Mouse (Mus musculus) monocyte, adult 5-6 weeks (primary cell): ENCODE measurements around the gene Glis3. TPM values are rescaled to one million over a fixed set of nuclear protein-coding genes. Genes with fewer than 3 reads are reported as not detected.

Experiments used
- ATAC-seq: fragments of 153-309, 156-312 bp; replicated peaks from 2 replicates; pipeline ENCODE4 v1.8.0; 2017; ENCODE audit warnings: mild to moderate bottlenecking; ENCODE audit not compliant: low TSS enrichment, insufficient number of reproducible peaks, severe bottlenecking, poor library complexity, low FRiP score
- total RNA-seq: library from RNA; stranded (forward); fragments of 200-1000, 200-491, 200-594 nt; gene quantifications from 3 replicates; pipeline ENCODE4 v1.2.3, GENCODE M21; 2017

Gene Glis3
- total RNA-seq, 1 experiment from 2014 or later = 1.6 TPM

DNA sequence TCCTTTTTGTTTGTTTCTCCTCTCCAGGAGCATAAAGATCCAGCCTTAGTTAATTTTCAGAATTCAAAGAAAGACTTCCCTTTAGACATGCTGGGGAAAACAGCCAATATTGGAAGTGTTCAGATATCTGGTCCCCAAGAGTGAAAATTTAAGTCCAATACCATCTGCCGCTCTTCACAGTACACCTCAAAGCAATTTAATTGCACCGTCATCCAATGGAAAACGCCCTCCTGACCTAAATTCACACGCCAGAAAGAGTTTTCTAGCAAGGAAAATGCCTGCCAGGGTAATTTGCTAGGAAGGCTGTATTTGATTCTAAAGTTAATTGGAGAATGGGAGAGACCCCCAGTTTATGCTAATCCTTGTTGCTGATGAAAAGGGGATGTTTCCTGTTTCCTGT lies 374.4 kb downstream of the Glis3 start:
- no peak for ATAC-seq

GRCm38 (mm10) chr19:28302831-28303242 lies 377.0 kb downstream of the Glis3 start:
- ATAC-seq = no peak

DNA sequence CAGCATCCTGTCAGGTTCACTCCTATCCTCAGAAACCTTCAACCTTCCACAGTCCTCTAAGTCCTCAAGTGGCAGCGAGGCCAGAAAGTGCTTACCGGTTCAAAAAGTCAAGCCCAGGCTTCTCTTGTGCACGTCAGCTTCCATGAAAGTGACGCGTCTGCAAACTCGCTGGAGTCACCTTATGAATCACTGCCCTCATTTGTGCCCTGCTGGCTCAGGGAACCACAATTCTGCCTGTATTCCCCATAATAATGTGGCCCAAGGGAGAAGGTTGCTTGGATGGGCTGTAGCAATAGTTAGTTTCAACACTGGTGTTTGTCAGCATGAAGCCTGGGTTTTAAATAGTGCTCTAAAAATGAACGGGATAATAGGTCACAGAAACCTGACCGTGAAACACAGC lies 379.7 kb downstream of the Glis3 start:
- ATAC-seq = no peak

DNA sequence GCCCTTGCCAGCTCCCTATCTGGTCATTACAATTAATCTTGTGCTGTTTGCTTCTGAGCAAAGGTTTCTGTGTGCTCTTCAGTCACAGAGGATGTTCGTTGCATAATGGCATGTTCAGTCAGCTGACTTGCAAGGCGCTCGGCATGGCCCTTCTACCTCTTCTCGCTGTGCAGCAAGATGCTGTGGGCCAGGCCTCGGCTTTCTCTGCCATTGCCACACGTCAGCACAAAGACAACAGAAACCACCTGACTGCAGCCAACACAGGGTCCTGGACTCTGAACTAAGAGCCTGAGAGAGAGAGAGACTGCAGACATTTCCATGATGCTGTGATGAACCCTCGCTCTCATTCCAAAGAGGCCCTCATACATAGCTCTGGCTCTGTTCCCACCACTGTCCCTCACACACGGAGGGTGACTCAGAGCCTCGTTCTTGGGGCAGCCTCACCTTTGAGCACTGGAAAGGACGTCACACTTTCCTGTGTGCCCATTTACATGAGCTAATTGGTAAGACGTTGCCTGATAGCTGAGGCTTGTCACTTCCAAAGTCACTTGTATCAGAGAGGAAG lies 380.6 kb downstream of the Glis3 start:
- ATAC-seq = no peak

DNA sequence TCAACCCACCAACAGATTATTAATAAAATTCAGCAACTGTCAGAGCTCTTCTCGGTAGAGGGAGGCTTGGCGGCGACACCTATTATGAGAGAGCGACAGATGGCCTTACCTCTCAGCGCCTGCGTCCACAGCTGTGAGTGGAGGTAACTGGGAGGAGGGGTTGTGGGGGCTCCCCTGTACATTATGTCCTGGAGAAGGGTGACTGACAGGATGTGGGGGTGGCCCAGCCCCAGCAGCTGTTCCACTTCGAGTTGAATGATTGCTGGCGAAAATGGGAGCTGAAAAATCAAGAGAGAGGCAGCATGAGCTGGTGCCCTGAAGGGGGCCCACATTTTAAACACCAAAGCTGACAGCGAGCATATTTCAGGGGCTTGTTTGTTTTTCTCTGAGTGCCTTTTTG lies 381.2 kb downstream of the Glis3 start:
- no peak for ATAC-seq

DNA sequence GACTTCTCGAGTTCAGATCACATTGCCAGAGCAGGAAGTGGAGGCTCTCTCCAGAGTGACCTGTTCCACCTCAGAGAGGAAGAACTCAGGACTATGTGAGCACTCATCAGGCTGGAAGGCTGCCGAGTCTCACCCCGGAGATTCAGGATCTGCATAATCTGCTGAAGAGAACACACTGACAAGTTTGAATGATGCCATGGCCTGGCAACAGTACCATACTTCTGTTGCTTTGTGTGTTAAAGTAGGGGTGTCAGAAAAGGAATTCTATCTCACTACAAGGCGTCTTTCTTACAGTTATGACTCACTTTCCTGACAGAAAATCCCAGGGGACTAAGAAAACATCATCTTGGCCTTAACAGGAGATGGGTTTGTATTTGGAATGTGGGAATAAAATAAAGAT lies 388.3 kb downstream of the Glis3 start:
- no peak for ATAC-seq

GRCm38 (mm10) chr19:28289457-28289856 lies 390.4 kb downstream of the Glis3 start:
- no peak for ATAC-seq

GRCm38 (mm10) chr19:28287431-28287830 lies 392.4 kb downstream of the Glis3 start:
- ATAC-seq = no peak

GRCm38 (mm10) chr19:28284098-28284569 lies 395.7 kb downstream of the Glis3 start:
- no peak for ATAC-seq

DNA sequence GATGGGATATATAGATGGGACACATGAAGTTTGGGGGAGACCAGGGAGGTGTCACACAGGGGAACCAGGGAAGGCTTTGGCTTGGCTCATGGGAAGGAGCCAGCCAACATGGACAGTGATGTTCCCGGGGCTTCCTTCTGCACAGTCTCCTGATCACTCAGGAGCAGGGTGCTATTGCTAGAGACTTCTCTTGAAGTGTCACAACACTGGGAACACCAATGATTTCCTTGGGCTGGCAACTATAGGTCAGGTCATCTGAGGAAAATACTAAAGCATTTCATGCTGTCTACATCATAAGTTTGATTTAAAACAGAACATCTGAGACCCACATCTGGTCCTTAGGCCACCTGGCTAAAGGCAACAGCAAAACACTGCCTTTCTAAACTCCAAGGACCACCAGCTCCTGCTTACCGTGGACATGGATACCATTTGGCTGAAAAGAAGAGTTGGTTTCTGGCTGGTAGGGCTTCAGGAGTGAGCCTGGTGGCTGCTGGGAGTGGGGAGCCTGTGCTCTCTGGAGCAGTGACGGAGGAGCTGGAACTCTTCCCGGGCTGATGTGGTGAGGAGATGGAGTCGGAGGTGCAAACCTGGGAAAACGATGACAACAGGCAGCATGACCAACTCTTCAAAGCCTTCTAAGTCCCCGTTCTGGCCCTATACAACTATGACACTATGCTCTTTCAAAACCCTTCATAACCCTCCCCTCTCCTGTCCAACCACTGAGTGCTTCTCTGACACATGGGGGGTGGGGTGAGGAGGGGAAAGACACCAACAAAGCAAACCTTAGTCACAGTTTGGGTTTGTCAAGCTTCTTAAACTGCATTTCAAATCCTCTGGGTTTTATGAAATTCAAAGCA lies 396.4 kb downstream of the Glis3 start:
- ATAC-seq = no peak

DNA sequence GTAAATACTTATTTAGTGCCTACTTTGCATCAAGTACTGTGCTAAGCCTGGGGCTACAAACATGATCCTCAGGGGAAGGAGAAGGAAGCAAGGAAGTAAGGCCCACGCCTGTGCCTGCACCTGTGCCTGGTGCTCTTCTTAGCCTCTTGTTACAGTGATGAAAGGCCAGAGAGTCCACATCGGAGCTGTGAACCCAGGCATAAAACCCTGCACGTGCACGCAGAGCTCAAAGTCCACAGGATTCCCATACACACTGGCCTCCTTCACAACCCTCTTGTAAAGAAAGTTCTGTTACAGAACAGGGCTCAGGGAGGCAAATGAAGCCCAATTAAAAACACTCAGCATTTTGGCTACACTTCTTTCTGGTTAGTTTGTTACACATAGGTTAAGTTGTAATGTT lies 398.5 kb downstream of the Glis3 start:
- ATAC-seq = no peak

- ATAC-seq = no peak
Observed at GRCm38 (mm10) chr19:28277104-28277503, 402.8 kb downstream of the Glis3 start.

GRCm38 (mm10) chr19:28274501-28274900 lies 405.4 kb downstream of the Glis3 start:
- no peak for ATAC-seq

- ATAC-seq = no peak
Observed at GRCm38 (mm10) chr19:28273946-28274345, 405.9 kb downstream of the Glis3 start.

DNA sequence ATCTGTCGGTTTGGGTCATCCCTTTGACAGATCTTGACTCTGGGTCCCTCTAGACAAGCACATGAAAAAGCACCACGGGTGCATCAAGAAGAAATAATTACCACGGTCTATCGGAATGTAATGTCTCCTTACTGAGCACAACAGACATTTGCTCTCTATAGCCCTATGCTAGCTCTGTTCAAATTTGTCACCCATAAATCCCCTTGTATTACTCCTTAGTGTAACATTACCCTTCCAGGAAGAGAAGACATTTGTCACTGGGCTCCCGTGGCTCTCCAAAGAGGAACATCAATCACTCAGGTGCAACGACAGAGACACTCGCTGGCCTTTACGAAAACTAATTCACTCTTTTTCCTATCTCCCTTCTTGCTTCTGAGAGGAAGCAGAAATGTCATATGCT lies 413.0 kb downstream of the Glis3 start:
- no peak for ATAC-seq

DNA sequence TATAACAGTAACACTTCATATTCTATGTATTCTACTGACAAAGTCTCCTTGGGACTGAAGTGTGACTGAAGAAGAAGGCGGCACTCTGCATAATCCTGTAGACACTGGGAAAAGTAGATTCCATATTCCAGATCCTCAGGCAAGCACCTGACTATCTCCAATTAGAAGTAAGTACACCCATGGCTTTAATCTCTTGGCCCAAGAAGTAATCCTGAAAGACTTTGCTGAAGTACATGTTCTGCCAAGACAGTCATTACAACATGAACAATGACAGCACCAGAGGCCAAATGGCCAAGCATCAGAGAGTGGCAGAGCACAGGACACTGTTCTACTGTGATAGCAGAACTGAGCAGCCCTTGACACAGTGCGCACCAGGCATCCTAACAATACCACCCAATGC lies 414.1 kb downstream of the Glis3 start:
- no peak for ATAC-seq

DNA sequence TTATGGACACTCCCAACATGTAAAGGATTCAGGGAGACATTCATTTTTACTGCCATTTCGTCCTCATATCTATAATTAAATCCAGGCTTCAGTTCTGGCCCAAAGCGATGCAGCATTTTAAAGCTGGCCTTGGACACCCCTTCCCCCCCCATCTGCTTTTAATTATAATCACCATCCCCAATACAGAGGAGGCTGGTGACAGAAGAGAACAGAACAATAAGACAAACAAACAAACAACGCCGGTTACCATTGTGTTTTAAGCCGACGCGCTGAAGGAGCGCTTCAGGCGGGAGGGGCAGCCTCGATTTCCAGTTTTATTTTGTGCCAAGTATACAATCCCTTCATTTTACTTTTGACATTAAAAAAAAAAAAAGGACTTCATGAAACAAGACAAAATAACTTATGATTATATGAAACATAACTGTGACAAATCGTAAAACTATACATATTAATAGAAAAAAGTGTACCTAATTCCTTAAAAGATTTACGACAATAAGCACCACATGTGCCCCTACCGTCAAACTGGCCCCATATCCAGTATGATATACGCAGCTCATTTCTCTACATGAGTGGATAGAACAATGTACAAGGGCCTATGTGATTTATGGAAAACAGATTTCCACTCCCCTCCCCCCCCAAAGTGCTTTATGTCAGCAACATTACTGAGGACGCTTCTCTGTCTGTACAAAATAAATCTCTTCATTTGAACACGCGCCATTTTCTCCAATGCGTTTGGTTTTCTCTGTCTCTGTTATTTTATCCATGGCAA lies 420.8 kb downstream of the Glis3 start:
- no peak for ATAC-seq

- no peak for ATAC-seq
Observed at GRCm38 (mm10) chr19:28258480-28258879, 421.4 kb downstream of the Glis3 start.

DNA sequence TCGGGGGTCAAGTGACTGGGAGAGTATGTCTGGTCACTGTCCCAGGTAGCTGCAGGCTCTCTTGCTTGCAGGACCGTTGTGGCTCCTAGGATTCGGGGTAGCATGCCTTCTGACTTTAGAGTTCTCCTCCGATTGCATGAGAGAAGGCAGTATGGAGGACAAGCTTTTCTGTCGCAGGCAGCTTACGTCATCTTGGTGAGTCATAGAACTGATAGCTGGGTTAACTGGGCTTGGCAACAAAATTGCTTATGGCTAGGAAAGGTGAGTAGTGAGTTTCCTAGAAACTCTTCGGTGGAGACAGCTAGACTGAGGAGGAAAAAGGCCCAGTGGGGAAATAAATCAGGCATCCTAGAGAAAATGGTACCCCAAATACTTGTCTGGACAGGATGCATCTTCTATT lies 432.5 kb downstream of the Glis3 start:
- ATAC-seq = no peak

DNA sequence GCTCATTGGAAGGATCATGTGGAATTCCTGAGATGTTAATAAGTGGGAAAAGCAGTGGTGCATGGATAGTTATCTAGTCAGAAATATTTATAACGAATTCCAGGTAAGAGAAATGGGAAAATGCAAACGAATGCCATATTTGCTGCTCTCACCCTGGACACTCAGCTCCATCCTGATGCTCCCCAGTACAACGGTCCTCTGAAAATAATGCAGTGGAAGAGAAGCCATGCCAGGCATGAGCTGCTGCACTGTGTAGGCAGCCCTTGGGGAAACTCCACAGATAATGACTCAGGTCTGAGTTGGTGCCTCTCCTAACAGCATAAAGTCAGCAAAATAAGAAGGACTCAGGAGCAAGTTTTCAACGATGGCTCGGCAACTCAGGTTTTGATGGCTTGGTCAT lies 433.7 kb downstream of the Glis3 start:
- no peak for ATAC-seq
